Comparison of ENCODE assay signal across 9 mouse cellular contexts in genomic region chrX:73228606-73229214, GRCm38 (mm10). TPM values are rescaled to one million over a fixed set of nuclear protein-coding genes. Genes with fewer than 3 reads are reported as not detected.
DNase-seq lines count a peak whose midpoint lies in the region; ATAC-seq and TF ChIP-seq lines count a peak whose summit lies in the region.
"Had no signal": no experiment of that assay in that cellular context is flagged by ENCODE, and none has a peak within 500 bp of the region (broad histone marks: within the 10 kb centered on the region; RNA-seq: fewer than 3 reads in every experiment).

No protein-coding gene starts in this region.

- peak overlapping the region; percentile 80 for H3K9ac ChIP-seq in forebrain, embryonic 16.5 days (replicated peaks; ENCODE audit: low read depth, low read length)

- no peak for TF ChIP-seq CTCF in E14TG2a.4 (conservative IDR thresholded peaks at IDR 0.05; ENCODE audit: low read length)

- peak; percentile 56 for ATAC-seq in forebrain, embryonic 16.5 days

- H3K27me3 ChIP-seq in E14TG2a.4 (ENCODE audit: insufficient read depth, low read length) = no peaks in the 10 kb centered on the region
- no peaks in the 10 kb centered on the region for H3K27me3 ChIP-seq in forebrain, embryonic 16.5 days (replicated peaks; ENCODE audit: control insufficient read depth, insufficient read depth, low read length)

- H3K4me2 ChIP-seq in forebrain, embryonic 16.5 days (ENCODE audit: low read length) = peak overlapping the region; percentile 71

- peak overlapping the region; percentile 82 for H3K4me3 ChIP-seq in E14TG2a.4 (replicated peaks; ENCODE audit: low read length)
- H3K4me3 ChIP-seq in forebrain, embryonic 16.5 days (replicated peaks; ENCODE audit: low read length) = peak overlapping the region; percentile 64

- peak; percentile 10 for DNase-seq in c-Kit-positive CD71-positive TER-119-positive erythroid progenitor cells, embryonic 14.5 days (ENCODE audit: low spot score)
- peak; percentile 56 for DNase-seq in heart, postnatal 4 days
- peak; percentile 50 to 57 for DNase-seq in layer of hippocampus, postnatal 10 days (ENCODE audit: low spot score in 2 of 2)
- peak; percentile 62 to 72 for DNase-seq in lung, postnatal 4 days
- DNase-seq in retina, embryonic 14.5 days (ENCODE audit: low spot score) = peak; percentile 41
- DNase-seq in thymus, postnatal 36 days = peak; percentile 67 to 75

- 21% methylated on average over 40 of the region's 51 CpGs for WGBS in forebrain, embryonic 16.5 days

- no peaks in the 10 kb centered on the region for H3K9me3 ChIP-seq in E14TG2a.4 (ENCODE audit: low read length)
- no peaks in the 10 kb centered on the region for H3K9me3 ChIP-seq in forebrain, embryonic 16.5 days (ENCODE audit: control insufficient read depth, low read length)

- no peaks in the 10 kb centered on the region for H3K4me1 ChIP-seq in E14TG2a.4 (replicated peaks; ENCODE audit: low read depth, low read length)
- peaks cover 3% of the 10 kb centered on the region; the same call in 1 of the 2 replicates for H3K4me1 ChIP-seq in forebrain, embryonic 16.5 days (replicated peaks; ENCODE audit: control insufficient read depth, insufficient read depth, low read length)

- H3K27ac ChIP-seq in forebrain, embryonic 16.5 days (ENCODE audit: low read length) = peak overlapping the region; percentile 95

- no peaks in the 10 kb centered on the region for H3K36me3 ChIP-seq in E14TG2a.4 (ENCODE audit: insufficient read depth, low read length)
- no peaks in the 10 kb centered on the region for H3K36me3 ChIP-seq in forebrain, embryonic 16.5 days (ENCODE audit: control insufficient read depth, insufficient read depth)

RNA-seq across cellular contexts. Expression of gene F8a, which starts 0.6 kb away (rescaled TPM):
- 25.5 and 26.4 TPM in 2 replicates for polyA plus RNA-seq in forebrain, embryonic 16.5 days (2015; fragmentation: Nextera tagmentation; extraction: Ambion mirVana)
- total RNA-seq in heart, postnatal 4 days (2021) = 1 to 10 TPM; 7.1 to 7.2 TPM
- 10 to 100 TPM; 13.4 to 15.2 TPM for total RNA-seq in layer of hippocampus, postnatal 10 days (2021)

RNA-seq across cellular contexts. Expression of gene Xlr4c, which starts 14.2 kb away (rescaled TPM):
- polyA plus RNA-seq in forebrain, embryonic 16.5 days (2015; fragmentation: Nextera tagmentation; extraction: Ambion mirVana) = 0.20 TPM in 1 of 2 replicates, not detected in the other
- not detected for total RNA-seq in heart, postnatal 4 days (2021)
- total RNA-seq in layer of hippocampus, postnatal 10 days (2021) = not detected
- total RNA-seq: heart, postnatal 36 days had no signal

RNA-seq across cellular contexts. Expression of gene Xlr4b, which starts 14.6 kb away (rescaled TPM):
- polyA plus RNA-seq in forebrain, embryonic 16.5 days (2015; fragmentation: Nextera tagmentation; extraction: Ambion mirVana) = 0.46 and 0.55 TPM in 2 replicates
- 1 to 10 TPM in 1 of 2 experiments, under 1 TPM in 1; 0.20 to 1.3 TPM for total RNA-seq in heart, postnatal 4 days (2021)
- under 1 TPM in 1 of 2 experiments, not detected in 1; 0.51 TPM for total RNA-seq in layer of hippocampus, postnatal 10 days (2021)

RNA-seq across cellular contexts. Expression of gene Xlr3c, which starts 36.5 kb away (rescaled TPM):
- polyA plus RNA-seq in forebrain, embryonic 16.5 days (2015; fragmentation: Nextera tagmentation; extraction: Ambion mirVana) = not detected in 2 replicates
- not detected for total RNA-seq in heart, postnatal 4 days (2021)
- total RNA-seq in layer of hippocampus, postnatal 10 days (2021) = not detected
- total RNA-seq: heart, postnatal 36 days had no signal

RNA-seq across cellular contexts. Expression of gene Xlr3b, which starts 36.7 kb away (rescaled TPM):
- polyA plus RNA-seq in forebrain, embryonic 16.5 days (2015; fragmentation: Nextera tagmentation; extraction: Ambion mirVana) = 12.2 and 13.6 TPM in 2 replicates
- 1 to 10 TPM in 1 of 2 experiments, under 1 TPM in 1; 0.92 to 6.2 TPM for total RNA-seq in heart, postnatal 4 days (2021)
- total RNA-seq in layer of hippocampus, postnatal 10 days (2021) = 1 to 10 TPM; 4.1 to 7.0 TPM

Comparison
In these comparisons a context has a peak if more than half of its experiments do, and no peak if none do; other contexts are left out.
1. Peak in every context shown above with its lines: DNase-seq, ATAC-seq, H3K4me3 ChIP-seq and H3K27ac ChIP-seq.
2. DNase-seq: peak in every context shown above with its lines; median percentile 71 in thymus, postnatal 36 days; 67 in lung, postnatal 4 days; 56 in heart, postnatal 4 days; 54 in layer of hippocampus, postnatal 10 days; 41 in retina, embryonic 14.5 days; 10 in c-Kit-positive CD71-positive TER-119-positive erythroid progenitor cells, embryonic 14.5 days.